In genomic region chr6:49555069-49555468, GRCm38 (mm10) we compare ENCODE assay signal across 25 mouse cellular contexts.
"Had no signal": no experiment of that assay in that cellular context is flagged by ENCODE, and none has a peak within 500 bp of the region (broad histone marks: within the 10 kb centered on the region; RNA-seq: fewer than 3 reads in every experiment).

No protein-coding gene starts in this region.

- ATAC-seq: hindbrain, postnatal 0 days; intestine, embryonic 16.5 days; liver, embryonic 12.5 days had no signal

- H3K4me1 ChIP-seq: heart, embryonic 10.5 days; heart, embryonic 12.5 days; hindbrain, embryonic 10.5 days; hindbrain, embryonic 12.5 days; hindbrain, embryonic 15.5 days; kidney, embryonic 15.5 days; limb, embryonic 13.5 days; limb, embryonic 15.5 days; liver, embryonic 12.5 days had no signal

- H3K9me3 ChIP-seq: heart, embryonic 10.5 days; heart, embryonic 12.5 days; hindbrain, embryonic 10.5 days; hindbrain, embryonic 12.5 days; hindbrain, embryonic 15.5 days; kidney, embryonic 15.5 days; limb, embryonic 13.5 days; limb, embryonic 15.5 days; liver, embryonic 12.5 days had no signal

- H3K36me3 ChIP-seq: heart, embryonic 10.5 days; heart, embryonic 12.5 days; hindbrain, embryonic 10.5 days; hindbrain, embryonic 12.5 days; hindbrain, embryonic 15.5 days; kidney, embryonic 15.5 days; limb, embryonic 13.5 days; limb, embryonic 15.5 days; liver, embryonic 12.5 days had no signal

- H3K27ac ChIP-seq: gastrocnemius, adult 2 months; heart, embryonic 10.5 days; hindbrain, embryonic 10.5 days; hindbrain, embryonic 12.5 days; hindbrain, embryonic 15.5 days; hindbrain, postnatal 0 days; kidney, embryonic 15.5 days; limb, embryonic 13.5 days; limb, embryonic 15.5 days; liver, embryonic 12.5 days had no signal

- H3K9ac ChIP-seq: heart, embryonic 12.5 days; hindbrain, embryonic 12.5 days; hindbrain, embryonic 15.5 days; kidney, embryonic 15.5 days; limb, embryonic 13.5 days; limb, embryonic 15.5 days; liver, embryonic 12.5 days had no signal

- H3K4me3 ChIP-seq: gastrocnemius, adult 2 months; heart, embryonic 10.5 days; heart, embryonic 12.5 days; hindbrain, embryonic 10.5 days; hindbrain, embryonic 12.5 days; hindbrain, embryonic 15.5 days; kidney, embryonic 15.5 days; limb, embryonic 13.5 days; limb, embryonic 15.5 days; liver, embryonic 12.5 days had no signal

- H3K4me2 ChIP-seq: heart, embryonic 12.5 days; hindbrain, embryonic 12.5 days; hindbrain, embryonic 15.5 days; kidney, embryonic 15.5 days; limb, embryonic 13.5 days; limb, embryonic 15.5 days; liver, embryonic 12.5 days had no signal

- H3K27me3 ChIP-seq: heart, embryonic 12.5 days; hindbrain, embryonic 12.5 days; hindbrain, embryonic 15.5 days; kidney, embryonic 15.5 days; limb, embryonic 13.5 days; limb, embryonic 15.5 days; liver, embryonic 12.5 days had no signal

- DNase-seq: gastrocnemius, adult 2 months; gastrocnemius, postnatal 10 days; gastrocnemius, postnatal 25 days; heart, adult 18-20 months; heart, postnatal 10 days; heart, postnatal 4 days; kidney, adult 11 months; kidney, adult 2 months; kidney, adult 9 months; kidney, postnatal 10 days; kidney, postnatal 36 days; layer of hippocampus, adult 9-11 months; layer of hippocampus, postnatal 36 days; left cerebral cortex, postnatal 4 days had no signal
